Mouse (Mus musculus): ENCODE results near the gene Rassf3. TPM values are rescaled to one million over a fixed set of nuclear protein-coding genes. Genes with fewer than 3 reads are reported as not detected.

Gene Rassf3
- total and polyA plus RNA-seq, 3 experiments: 4.0 to 9.0 (median 7.3) TPM

GRCm38 (mm10) chr10:121439310-121439731 lies 36.8 kb downstream of the Rassf3 start:
- in situ Hi-C loops (cut with MboI; ENCODE audit: low pct_ligation_motif_present, low pct_unique_long_range_greater_than_20kb, low sequenced_read_pairs): no loop called here
- Histone ChIP-seq H3K79me2 (replicated peaks; ENCODE audit: control insufficient read depth, extremely low read depth, insufficient read depth, poor library complexity, severe bottlenecking) (no peaks in the 10 kb centered on the region), H3K27me3 (replicated peaks) (no peaks in the 10 kb centered on the region), H3K4me3 (replicated peaks in 1 of 3; ENCODE audit: low read depth in 2 of 3, low read length in 2 of 3, poor library complexity in 1 of 3) (no peak overlapping the region), H3K9me3 (replicated peaks; ENCODE audit: low read length) (no peaks in the 10 kb centered on the region), H3K36me3 (replicated peaks in 1 of 2; ENCODE audit: control insufficient read depth in 1 of 2, insufficient read depth in 1 of 2, low read length in 1 of 2) (peaks cover 0 to 5% of the 10 kb centered on the region in 2 experiments), H3K4me1 (ENCODE audit: control insufficient read depth in 1 of 2, insufficient read depth in 2 of 2) (peaks cover 13 to 15% of the 10 kb centered on the region in 2 experiments), H3K4me2 (ENCODE audit: insufficient read depth, low read depth, poor library complexity, severe bottlenecking) (no peak overlapping the region), H3K9ac (ENCODE audit: insufficient read depth, low read depth) (no peak overlapping the region), H3K27ac (ENCODE audit: insufficient read depth, low read depth) (no peak overlapping the region)
- TF ChIP-seq POLR2AphosphoS2 (IDR thresholded peaks at IDR 0.05; ENCODE audit: low read depth, low read length) (no peak), MAFK (IDR thresholded peaks at IDR 0.05; ENCODE audit: insufficient replicate concordance, low read length) (no peak), IRF4 (IDR thresholded peaks at IDR 0.05; ENCODE audit: low read depth, low read length) (no peak), GABPA (IDR thresholded peaks at IDR 0.05; ENCODE audit: insufficient replicate concordance, low read depth, low read length) (no peak), JUND (conservative IDR thresholded peaks at IDR 0.05; ENCODE audit: low read depth, low read length) (no peak), MXI1 (IDR thresholded peaks at IDR 0.05; ENCODE audit: low read depth, low read length) (no peak), E2F4 (IDR thresholded peaks at IDR 0.05; ENCODE audit: insufficient replicate concordance, low read depth, low read length) (no peak), SMC3 (IDR thresholded peaks at IDR 0.05; ENCODE audit: low read depth, low read length) (no peak), BHLHE40 (IDR thresholded peaks at IDR 0.05; ENCODE audit: low read depth, low read length) (no peak), ZKSCAN1 (IDR thresholded peaks at IDR 0.05; ENCODE audit: borderline replicate concordance, low read depth, low read length) (no peak), MYC (IDR thresholded peaks at IDR 0.05; ENCODE audit: low read depth, low read length) (no peak), MAZ (IDR thresholded peaks at IDR 0.05; ENCODE audit: low read depth, low read length) (no peak), ELF1 (IDR thresholded peaks at IDR 0.05; ENCODE audit: low read depth, low read length) (no peak), KAT2A (IDR thresholded peaks at IDR 0.05; ENCODE audit: insufficient replicate concordance, low read length) (no peak), RAD21 (IDR thresholded peaks at IDR 0.05; ENCODE audit: low read depth, low read length) (no peak), TCF12 (IDR thresholded peaks at IDR 0.05; ENCODE audit: low read depth, low read length) (no peak), NELFE (IDR thresholded peaks at IDR 0.05; ENCODE audit: low read depth, low read length) (no peak), ETS1 (conservative IDR thresholded peaks at IDR 0.05; ENCODE audit: low read depth, low read length) (no peak), CTCF (conservative IDR thresholded peaks at IDR 0.05 in 1 of 2, IDR thresholded peaks at IDR 0.05 in 1 of 2; ENCODE audit: low read depth in 2 of 2, low read length in 2 of 2) (no peak)
- DNase-seq (ENCODE audit: extremely low read depth): no peak
- dilution Hi-C loops (cut with MboI; ENCODE audit: extremely low pct_ligation_motif_present, extremely low pct_unique_long_range_greater_than_20kb, low sequenced_read_pairs): no loop called here

- no peak overlapping the region for H3K9ac ChIP-seq (ENCODE audit: insufficient read depth, low read depth)
- H3K9me3 ChIP-seq (replicated peaks; ENCODE audit: low read length): no peaks in the 10 kb centered on the region
- H3K27ac ChIP-seq (ENCODE audit: insufficient read depth, low read depth): no peak overlapping the region
- no peak for TF ChIP-seq NRF1 (IDR thresholded peaks at IDR 0.05; ENCODE audit: low read depth, low read length)
- TF ChIP-seq SIN3A (IDR thresholded peaks at IDR 0.05; ENCODE audit: low read length): no peak
- TF ChIP-seq MXI1 (IDR thresholded peaks at IDR 0.05; ENCODE audit: low read depth, low read length): no peak
- no peak for TF ChIP-seq USF2 (conservative IDR thresholded peaks at IDR 0.05; ENCODE audit: low read depth, low read length)
- no peak for TF ChIP-seq JUND (conservative IDR thresholded peaks at IDR 0.05; ENCODE audit: low read depth, low read length)
- TF ChIP-seq GABPA (IDR thresholded peaks at IDR 0.05; ENCODE audit: insufficient replicate concordance, low read depth, low read length): no peak
- no peak for TF ChIP-seq TCF12 (IDR thresholded peaks at IDR 0.05; ENCODE audit: low read depth, low read length)
- TF ChIP-seq ELF1 (IDR thresholded peaks at IDR 0.05; ENCODE audit: low read depth, low read length): no peak
- no peak for TF ChIP-seq MYC (IDR thresholded peaks at IDR 0.05; ENCODE audit: low read depth, low read length)
- no peak for TF ChIP-seq JUN (IDR thresholded peaks at IDR 0.05; ENCODE audit: insufficient read depth, low read depth, low read length)
- no peak for TF ChIP-seq MAZ (IDR thresholded peaks at IDR 0.05; ENCODE audit: low read depth, low read length)
- no peak for TF ChIP-seq MAX (IDR thresholded peaks at IDR 0.05; ENCODE audit: low read length)
- no peak for TF ChIP-seq PAX5 (IDR thresholded peaks at IDR 0.05; ENCODE audit: low read length)
- no peak for TF ChIP-seq ZMIZ1 (IDR thresholded peaks at IDR 0.05; ENCODE audit: low read depth, low read length)
- no peak for TF ChIP-seq SMC3 (IDR thresholded peaks at IDR 0.05; ENCODE audit: low read depth, low read length)
- no peak for TF ChIP-seq ZC3H11A (IDR thresholded peaks at IDR 0.05; ENCODE audit: low read depth, low read length)
- TF ChIP-seq BHLHE40 (IDR thresholded peaks at IDR 0.05; ENCODE audit: low read depth, low read length): no peak
- TF ChIP-seq ZNF384 (IDR thresholded peaks at IDR 0.05; ENCODE audit: low read depth, low read length): no peak
- H3K4me1 ChIP-seq (ENCODE audit: control insufficient read depth in 1 of 2, insufficient read depth in 2 of 2): peaks cover 10 to 12% of the 10 kb centered on the region in 2 experiments
- H3K36me3 ChIP-seq (replicated peaks in 1 of 2; ENCODE audit: control insufficient read depth in 1 of 2, insufficient read depth in 1 of 2, low read length in 1 of 2): peaks cover 0 to 5% of the 10 kb centered on the region in 2 experiments
- H3K79me2 ChIP-seq (replicated peaks; ENCODE audit: control insufficient read depth, extremely low read depth, insufficient read depth, poor library complexity, severe bottlenecking): no peaks in the 10 kb centered on the region
- no peak overlapping the region for H3K4me2 ChIP-seq (ENCODE audit: insufficient read depth, low read depth, poor library complexity, severe bottlenecking)
- no peak for DNase-seq (ENCODE audit: extremely low read depth)
- in situ Hi-C loops (cut with MboI; ENCODE audit: low pct_ligation_motif_present, low pct_unique_long_range_greater_than_20kb, low sequenced_read_pairs): no loop called here
- H3K4me3 ChIP-seq (replicated peaks in 1 of 3; ENCODE audit: low read depth in 2 of 3, low read length in 2 of 3, poor library complexity in 1 of 3): no peak overlapping the region
- dilution Hi-C loops (cut with MboI; ENCODE audit: extremely low pct_ligation_motif_present, extremely low pct_unique_long_range_greater_than_20kb, low sequenced_read_pairs): no loop called here
- no peaks in the 10 kb centered on the region for H3K27me3 ChIP-seq (replicated peaks)
Measured at GRCm38 (mm10) chr10:121438109-121438508, 38.0 kb downstream of the Rassf3 start.

Data from CH12.LX (cell line).